Mouse (Mus musculus): ENCODE data around the gene Irf2. TPM values are rescaled to one million over a fixed set of nuclear protein-coding genes. Genes with fewer than 3 reads are reported as not detected.

Irf2 gene
- polyA plus RNA-seq, 1 experiment from 2014 or later: 27.0 TPM

DNA sequence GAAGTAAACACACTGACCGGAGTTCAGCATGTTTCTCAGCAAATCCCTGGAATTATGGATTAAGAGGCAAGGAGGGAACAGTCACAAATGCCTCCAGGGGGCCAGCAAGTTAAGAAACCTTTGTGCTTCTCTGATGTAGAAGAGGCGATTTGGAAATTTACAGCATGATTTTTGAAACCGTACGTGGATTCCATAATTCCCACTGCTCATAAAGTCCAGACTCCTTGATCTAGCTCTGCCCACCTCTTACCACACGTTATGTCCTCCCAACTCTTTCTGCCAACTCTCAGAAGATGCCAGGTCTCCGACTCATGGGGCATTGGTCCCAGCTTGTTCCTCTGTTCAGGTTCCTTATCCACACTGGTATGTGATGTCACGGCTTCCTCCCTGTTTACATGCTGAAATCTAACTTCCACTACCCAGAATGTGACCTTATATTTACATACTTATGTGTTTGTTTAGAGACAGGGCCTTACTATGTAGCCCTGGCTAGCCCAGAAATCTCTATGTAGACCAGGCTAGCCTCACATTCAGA, 7.1 kb upstream of the Irf2 start:
- Histone ChIP-seq H3K27ac (replicated peaks) (no peak overlapping the region), H3K9ac (ENCODE audit: low read length) (no peak overlapping the region), H3K4me2 (replicated peaks; ENCODE audit: low read depth) (no peak overlapping the region), H3K27me3 (ENCODE audit: control insufficient read depth, insufficient read depth, low read length) (no peaks in the 10 kb centered on the region), H3K9me3 (ENCODE audit: control insufficient read depth, low read length) (no peaks in the 10 kb centered on the region), H3K36me3 (ENCODE audit: control insufficient read depth, insufficient read depth, low read length) (no peaks in the 10 kb centered on the region), H3K4me3 (ENCODE audit: low read depth, low read length) (no peak overlapping the region), H3K4me1 (replicated peaks; ENCODE audit: control insufficient read depth, insufficient read depth) (no peaks in the 10 kb centered on the region)
- WGBS: 73% methylated on average over 7 of the region's 7 CpGs
- no peak for DNase-seq (ENCODE audit: low spot score)
- peak; percentile 49; the same call in 1 of the 2 replicates for ATAC-seq (ENCODE audit: low FRiP score, low TSS enrichment)
- TF ChIP-seq EP300 (optimal IDR thresholded peaks at IDR 0.05) (no peak), CTCF (IDR thresholded peaks at IDR 0.05; ENCODE audit: low read depth) (no peak)

DNA sequence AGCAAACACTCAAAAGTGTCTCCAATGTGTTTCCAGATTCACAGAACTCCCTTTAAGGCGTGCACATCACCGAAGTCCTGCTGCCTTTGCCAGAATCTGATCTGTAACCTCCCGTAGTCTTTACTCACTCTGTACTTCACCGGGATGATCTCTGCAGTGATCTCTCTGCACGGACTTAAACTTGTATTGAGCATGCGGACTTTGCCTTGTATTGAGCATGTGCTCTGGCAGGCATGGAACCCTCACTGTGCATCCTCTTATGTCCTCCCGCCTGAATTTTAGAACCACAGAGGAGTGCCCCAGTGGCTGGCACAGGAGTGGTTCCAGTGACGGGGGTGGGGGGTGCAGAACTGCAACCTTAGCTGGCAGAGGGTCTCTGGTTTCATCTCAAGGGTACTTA, 5.9 kb upstream of the Irf2 start:
- 74% methylated on average over 8 of the region's 8 CpGs for WGBS
- TF ChIP-seq CTCF (IDR thresholded peaks at IDR 0.05; ENCODE audit: low read depth): no peak
- TF ChIP-seq EP300 (optimal IDR thresholded peaks at IDR 0.05): no peak
- Histone ChIP-seq H3K9ac (ENCODE audit: low read length) (no peak overlapping the region), H3K4me1 (replicated peaks; ENCODE audit: control insufficient read depth, insufficient read depth) (no peaks in the 10 kb centered on the region), H3K9me3 (ENCODE audit: control insufficient read depth, low read length) (no peaks in the 10 kb centered on the region), H3K27me3 (ENCODE audit: control insufficient read depth, insufficient read depth, low read length) (no peaks in the 10 kb centered on the region), H3K36me3 (ENCODE audit: control insufficient read depth, insufficient read depth, low read length) (no peaks in the 10 kb centered on the region), H3K4me2 (replicated peaks; ENCODE audit: low read depth) (no peak overlapping the region), H3K27ac (replicated peaks) (no peak overlapping the region), H3K4me3 (ENCODE audit: low read depth, low read length) (no peak overlapping the region)
- ATAC-seq (ENCODE audit: low FRiP score, low TSS enrichment) (no peak), DNase-seq (ENCODE audit: low spot score) (no peak)

DNA sequence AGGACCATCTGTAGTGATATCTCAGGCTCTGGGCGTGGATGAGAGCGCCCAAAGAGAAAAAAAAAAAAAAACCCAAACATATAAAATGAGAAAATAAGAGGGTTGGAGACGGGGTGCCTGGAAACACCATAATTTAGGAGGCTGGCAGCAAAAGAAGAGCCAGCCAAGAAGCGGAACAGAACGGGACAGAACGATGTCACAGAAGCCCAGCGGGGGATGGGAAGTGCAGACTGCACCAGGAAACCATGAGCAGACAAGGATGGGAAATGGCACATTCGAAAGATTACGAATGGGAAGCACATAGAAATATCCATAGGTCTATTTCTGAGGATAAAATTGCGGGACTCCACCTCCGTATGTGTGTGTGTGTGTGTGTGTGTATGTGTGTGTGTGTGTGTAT, 4.0 kb upstream of the Irf2 start:
- H3K27ac ChIP-seq (replicated peaks): no peak overlapping the region
- H3K4me3 ChIP-seq (ENCODE audit: low read depth, low read length): no peak overlapping the region
- H3K27me3 ChIP-seq (ENCODE audit: control insufficient read depth, insufficient read depth, low read length): no peaks in the 10 kb centered on the region
- H3K9ac ChIP-seq (ENCODE audit: low read length): no peak overlapping the region
- TF ChIP-seq CTCF (IDR thresholded peaks at IDR 0.05; ENCODE audit: low read depth) (no peak), EP300 (optimal IDR thresholded peaks at IDR 0.05) (no peak)
- DNase-seq (ENCODE audit: low spot score) (no peak), ATAC-seq (ENCODE audit: low FRiP score, low TSS enrichment) (no peak)
- no peak overlapping the region for H3K4me2 ChIP-seq (replicated peaks; ENCODE audit: low read depth)
- WGBS: 86% methylated on average over 11 of the region's 11 CpGs
- H3K4me1 ChIP-seq (replicated peaks; ENCODE audit: control insufficient read depth, insufficient read depth): no peaks in the 10 kb centered on the region
- no peaks in the 10 kb centered on the region for H3K36me3 ChIP-seq (ENCODE audit: control insufficient read depth, insufficient read depth, low read length)
- H3K9me3 ChIP-seq (ENCODE audit: control insufficient read depth, low read length): no peaks in the 10 kb centered on the region

DNA sequence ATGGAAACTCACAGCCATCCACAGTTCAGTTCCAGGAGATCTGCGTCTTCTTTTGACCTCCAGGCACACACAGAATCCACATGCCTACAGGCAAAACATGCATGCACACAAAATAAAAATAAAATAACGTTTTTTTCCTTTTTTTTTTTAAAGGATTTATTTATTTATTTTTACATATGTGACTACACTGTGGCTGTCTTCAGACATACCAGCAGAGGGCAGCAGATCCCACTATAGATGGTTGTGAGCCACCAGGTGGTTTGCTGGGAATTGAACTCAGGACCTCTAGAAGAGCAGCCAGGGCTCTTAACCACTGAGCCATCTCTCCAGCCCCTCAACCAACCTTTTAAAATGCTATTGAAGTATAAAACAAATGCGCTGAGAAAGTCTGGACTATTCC, 3.3 kb upstream of the Irf2 start:
- TF ChIP-seq EP300 (optimal IDR thresholded peaks at IDR 0.05) (no peak), CTCF (IDR thresholded peaks at IDR 0.05; ENCODE audit: low read depth) (peak; percentile 60)
- Histone ChIP-seq H3K9ac (ENCODE audit: low read length) (no peak overlapping the region), H3K9me3 (ENCODE audit: control insufficient read depth, low read length) (no peaks in the 10 kb centered on the region), H3K27me3 (ENCODE audit: control insufficient read depth, insufficient read depth, low read length) (no peaks in the 10 kb centered on the region), H3K36me3 (ENCODE audit: control insufficient read depth, insufficient read depth, low read length) (no peaks in the 10 kb centered on the region), H3K4me1 (replicated peaks; ENCODE audit: control insufficient read depth, insufficient read depth) (no peaks in the 10 kb centered on the region), H3K27ac (replicated peaks) (no peak overlapping the region), H3K4me2 (replicated peaks; ENCODE audit: low read depth) (no peak overlapping the region), H3K4me3 (ENCODE audit: low read depth, low read length) (no peak overlapping the region)
- 79% methylated on average over 3 of the region's 3 CpGs for WGBS
- ATAC-seq (ENCODE audit: low FRiP score, low TSS enrichment): no peak
- no peak for DNase-seq (ENCODE audit: low spot score)

DNA sequence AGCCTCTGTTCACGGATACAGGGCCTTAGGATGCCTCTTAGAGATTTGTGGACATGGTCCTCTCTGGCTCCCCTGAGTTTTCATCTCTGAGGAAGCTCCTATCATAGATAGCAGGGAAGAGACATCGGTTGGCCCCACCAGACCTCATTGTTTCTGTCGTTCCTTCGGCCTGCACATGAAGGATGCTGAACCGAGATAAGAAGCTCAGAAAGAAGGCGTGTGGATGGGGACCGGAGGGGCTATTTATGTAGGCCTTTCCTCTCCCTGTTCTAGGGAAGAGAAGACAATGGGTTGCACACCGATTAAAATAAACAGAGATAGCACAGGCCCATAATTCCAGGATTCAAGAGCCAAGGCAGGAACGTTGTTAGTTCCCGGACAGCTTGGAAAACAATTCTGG, 2.1 kb upstream of the Irf2 start:
- Histone ChIP-seq H3K9ac (ENCODE audit: low read length) (no peak overlapping the region), H3K36me3 (ENCODE audit: control insufficient read depth, insufficient read depth, low read length) (no peaks in the 10 kb centered on the region), H3K4me2 (replicated peaks; ENCODE audit: low read depth) (no peak overlapping the region), H3K27me3 (ENCODE audit: control insufficient read depth, insufficient read depth, low read length) (no peaks in the 10 kb centered on the region), H3K9me3 (ENCODE audit: control insufficient read depth, low read length) (no peaks in the 10 kb centered on the region), H3K4me1 (replicated peaks; ENCODE audit: control insufficient read depth, insufficient read depth) (no peaks in the 10 kb centered on the region), H3K27ac (replicated peaks) (no peak overlapping the region), H3K4me3 (ENCODE audit: low read depth, low read length) (no peak overlapping the region)
- ATAC-seq (ENCODE audit: low FRiP score, low TSS enrichment) (no peak), DNase-seq (ENCODE audit: low spot score) (no peak)
- WGBS: 72% methylated on average over 10 of the region's 10 CpGs
- TF ChIP-seq CTCF (IDR thresholded peaks at IDR 0.05; ENCODE audit: low read depth) (no peak), EP300 (optimal IDR thresholded peaks at IDR 0.05) (no peak)

DNA sequence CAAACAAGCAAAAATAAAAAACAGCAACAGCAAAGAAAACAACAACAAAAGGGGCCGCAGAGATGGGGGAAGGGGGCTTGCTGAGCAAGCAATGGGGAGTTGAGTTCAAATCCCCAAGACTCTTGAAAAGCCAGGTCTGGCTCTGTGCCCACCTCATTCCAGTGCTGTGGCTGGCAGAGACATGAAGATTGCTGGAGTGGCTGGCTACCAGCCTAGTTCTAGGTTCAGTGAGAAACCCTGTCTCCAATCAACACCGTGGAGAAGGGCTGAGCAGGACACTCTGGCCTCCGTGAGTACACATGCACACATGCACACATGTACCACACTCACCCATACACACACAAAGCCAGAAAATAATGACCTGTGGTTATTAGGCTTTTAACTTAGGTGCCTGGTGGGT, 1.6 kb upstream of the Irf2 start:
- 70% methylated on average over 3 of the region's 3 CpGs for WGBS
- Histone ChIP-seq H3K36me3 (ENCODE audit: control insufficient read depth, insufficient read depth, low read length) (no peaks in the 10 kb centered on the region), H3K27ac (replicated peaks) (0 out of 2 replicates have a peak overlapping the region, but pooled peaks have one; percentile 13), H3K27me3 (ENCODE audit: control insufficient read depth, insufficient read depth, low read length) (no peaks in the 10 kb centered on the region), H3K4me2 (replicated peaks; ENCODE audit: low read depth) (peak overlapping the region; percentile 81), H3K4me3 (ENCODE audit: low read depth, low read length) (no peak overlapping the region), H3K4me1 (replicated peaks; ENCODE audit: control insufficient read depth, insufficient read depth) (no peaks in the 10 kb centered on the region; the same call in 1 of the 2 replicates), H3K9ac (ENCODE audit: low read length) (no peak overlapping the region), H3K9me3 (ENCODE audit: control insufficient read depth, low read length) (no peaks in the 10 kb centered on the region)
- DNase-seq (ENCODE audit: low spot score) (no peak), ATAC-seq (ENCODE audit: low FRiP score, low TSS enrichment) (no peak)
- TF ChIP-seq EP300 (optimal IDR thresholded peaks at IDR 0.05): no peak
- no peak for TF ChIP-seq CTCF (IDR thresholded peaks at IDR 0.05; ENCODE audit: low read depth)
